Mouse (Mus musculus): Measurements from ENCODE around the gene Ankrd11. TPM values are rescaled to one million over a fixed set of nuclear protein-coding genes. Genes with fewer than 3 reads are reported as not detected.

The Ankrd11 gene
- polyA plus RNA-seq, 1 experiment from 2014 or later, result 55.5 TPM

GRCm38 (mm10) chr8:122988955-122989354 lies 53.1 kb downstream of the Ankrd11 start:
- Histone ChIP-seq H3K4me2 (replicated peaks; ENCODE audit: low read depth, low read length) (no peak overlapping the region), H3K4me1 (ENCODE audit: control insufficient read depth, insufficient read depth, low read length) (peaks cover 26% of the 10 kb centered on the region), H3K27ac (ENCODE audit: low read depth, low read length) (no peak overlapping the region), H3K27me3 (ENCODE audit: control insufficient read depth, insufficient read depth, low read length) (no peaks in the 10 kb centered on the region), H3K9ac (ENCODE audit: low read depth, low read length) (no peak overlapping the region), H3K36me3 (ENCODE audit: control insufficient read depth, insufficient read depth, low read length) (no peaks in the 10 kb centered on the region), H3K9me3 (ENCODE audit: control insufficient read depth, low read length) (no peaks in the 10 kb centered on the region), H3K4me3 (ENCODE audit: low read length) (no peak overlapping the region)
- no peak for ATAC-seq (ENCODE audit: low FRiP score, low TSS enrichment)
- WGBS, result 88% methylated on average over 3 of the region's 3 CpGs

GRCm38 (mm10) chr8:122987255-122987654 lies 54.8 kb downstream of the Ankrd11 start:
- H3K36me3 ChIP-seq (ENCODE audit: control insufficient read depth, insufficient read depth, low read length), result no peaks in the 10 kb centered on the region
- H3K9me3 ChIP-seq (ENCODE audit: control insufficient read depth, low read length), result no peaks in the 10 kb centered on the region
- peaks cover 24% of the 10 kb centered on the region for H3K4me1 ChIP-seq (ENCODE audit: control insufficient read depth, insufficient read depth, low read length)
- no peak for ATAC-seq (ENCODE audit: low FRiP score, low TSS enrichment)
- H3K27ac ChIP-seq (ENCODE audit: low read depth, low read length), result no peak overlapping the region
- no peak overlapping the region for H3K9ac ChIP-seq (ENCODE audit: low read depth, low read length)
- H3K27me3 ChIP-seq (ENCODE audit: control insufficient read depth, insufficient read depth, low read length), result no peaks in the 10 kb centered on the region
- H3K4me3 ChIP-seq (ENCODE audit: low read length), result no peak overlapping the region
- 49% methylated on average over 2 of the region's 2 CpGs for WGBS
- H3K4me2 ChIP-seq (replicated peaks; ENCODE audit: low read depth, low read length), result no peak overlapping the region

GRCm38 (mm10) chr8:122986501-122987184 lies 55.4 kb downstream of the Ankrd11 start:
- no peaks in the 10 kb centered on the region for H3K27me3 ChIP-seq (ENCODE audit: control insufficient read depth, insufficient read depth, low read length)
- no peak overlapping the region for H3K4me2 ChIP-seq (replicated peaks; ENCODE audit: low read depth, low read length)
- ATAC-seq (ENCODE audit: low FRiP score, low TSS enrichment), result no peak
- H3K9ac ChIP-seq (ENCODE audit: low read depth, low read length), result no peak overlapping the region
- no peaks in the 10 kb centered on the region for H3K36me3 ChIP-seq (ENCODE audit: control insufficient read depth, insufficient read depth, low read length)
- H3K4me3 ChIP-seq (ENCODE audit: low read length), result no peak overlapping the region
- H3K27ac ChIP-seq (ENCODE audit: low read depth, low read length), result no peak overlapping the region
- H3K4me1 ChIP-seq (ENCODE audit: control insufficient read depth, insufficient read depth, low read length), result peaks cover 17% of the 10 kb centered on the region
- WGBS, result 69% methylated on average over 8 of the region's 8 CpGs
- H3K9me3 ChIP-seq (ENCODE audit: control insufficient read depth, low read length), result no peaks in the 10 kb centered on the region

- Histone ChIP-seq H3K9me3 (ENCODE audit: control insufficient read depth, low read length) (no peaks in the 10 kb centered on the region), H3K27me3 (ENCODE audit: control insufficient read depth, insufficient read depth, low read length) (no peaks in the 10 kb centered on the region), H3K4me3 (ENCODE audit: low read length) (no peak overlapping the region), H3K9ac (ENCODE audit: low read depth, low read length) (no peak overlapping the region), H3K4me2 (replicated peaks; ENCODE audit: low read depth, low read length) (no peak overlapping the region), H3K27ac (ENCODE audit: low read depth, low read length) (no peak overlapping the region), H3K4me1 (ENCODE audit: control insufficient read depth, insufficient read depth, low read length) (peaks cover 13% of the 10 kb centered on the region; the same call in 1 of the 2 replicates), H3K36me3 (ENCODE audit: control insufficient read depth, insufficient read depth, low read length) (no peaks in the 10 kb centered on the region)
- WGBS, result 86% methylated on average over 3 of the region's 3 CpGs
- no peak for ATAC-seq (ENCODE audit: low FRiP score, low TSS enrichment)
Measured at GRCm38 (mm10) chr8:122984175-122984574, 57.9 kb downstream of the Ankrd11 start.

- H3K4me1 ChIP-seq (ENCODE audit: control insufficient read depth, insufficient read depth, low read length), result peaks cover 13% of the 10 kb centered on the region; the same call in 1 of the 2 replicates
- H3K36me3 ChIP-seq (ENCODE audit: control insufficient read depth, insufficient read depth, low read length), result no peaks in the 10 kb centered on the region
- H3K9me3 ChIP-seq (ENCODE audit: control insufficient read depth, low read length), result no peaks in the 10 kb centered on the region
- H3K9ac ChIP-seq (ENCODE audit: low read depth, low read length), result no peak overlapping the region
- no peaks in the 10 kb centered on the region for H3K27me3 ChIP-seq (ENCODE audit: control insufficient read depth, insufficient read depth, low read length)
- H3K4me2 ChIP-seq (replicated peaks; ENCODE audit: low read depth, low read length), result no peak overlapping the region
- WGBS, result 84% methylated on average over 19 of the region's 19 CpGs
- no peak overlapping the region for H3K4me3 ChIP-seq (ENCODE audit: low read length)
- H3K27ac ChIP-seq (ENCODE audit: low read depth, low read length), result no peak overlapping the region
- no peak for ATAC-seq (ENCODE audit: low FRiP score, low TSS enrichment)
Measured at GRCm38 (mm10) chr8:122983178-122983942, 58.7 kb downstream of the Ankrd11 start.

- Histone ChIP-seq H3K9ac (ENCODE audit: low read depth, low read length) (no peak overlapping the region), H3K4me3 (ENCODE audit: low read length) (no peak overlapping the region), H3K4me1 (ENCODE audit: control insufficient read depth, insufficient read depth, low read length) (peaks cover 5% of the 10 kb centered on the region; the same call in 1 of the 2 replicates), H3K27me3 (ENCODE audit: control insufficient read depth, insufficient read depth, low read length) (no peaks in the 10 kb centered on the region), H3K9me3 (ENCODE audit: control insufficient read depth, low read length) (no peaks in the 10 kb centered on the region), H3K27ac (ENCODE audit: low read depth, low read length) (no peak overlapping the region), H3K36me3 (ENCODE audit: control insufficient read depth, insufficient read depth, low read length) (no peaks in the 10 kb centered on the region), H3K4me2 (replicated peaks; ENCODE audit: low read depth, low read length) (no peak overlapping the region)
- WGBS, result 86% methylated on average over 5 of the region's 5 CpGs
- no peak for ATAC-seq (ENCODE audit: low FRiP score, low TSS enrichment)
Measured at GRCm38 (mm10) chr8:122981646-122982045, 60.4 kb downstream of the Ankrd11 start.

- Histone ChIP-seq H3K4me2 (replicated peaks; ENCODE audit: low read depth, low read length) (no peak overlapping the region), H3K4me3 (ENCODE audit: low read length) (no peak overlapping the region), H3K27me3 (ENCODE audit: control insufficient read depth, insufficient read depth, low read length) (no peaks in the 10 kb centered on the region), H3K27ac (ENCODE audit: low read depth, low read length) (no peak overlapping the region), H3K4me1 (ENCODE audit: control insufficient read depth, insufficient read depth, low read length) (no peaks in the 10 kb centered on the region; the same call in 1 of the 2 replicates), H3K9me3 (ENCODE audit: control insufficient read depth, low read length) (no peaks in the 10 kb centered on the region), H3K36me3 (ENCODE audit: control insufficient read depth, insufficient read depth, low read length) (no peaks in the 10 kb centered on the region), H3K9ac (ENCODE audit: low read depth, low read length) (no peak overlapping the region)
- 73% methylated on average over 10 of the region's 10 CpGs for WGBS
- no peak for ATAC-seq (ENCODE audit: low FRiP score, low TSS enrichment)
Measured at GRCm38 (mm10) chr8:122979865-122980509, 62.1 kb downstream of the Ankrd11 start.

- H3K4me1 ChIP-seq (ENCODE audit: control insufficient read depth, insufficient read depth, low read length), result no peaks in the 10 kb centered on the region; the same call in 1 of the 2 replicates
- no peak overlapping the region for H3K4me3 ChIP-seq (ENCODE audit: low read length)
- 0 out of 2 replicates have a peak, but pooled peaks cover under 1% of the 10 kb centered on the region for H3K36me3 ChIP-seq (ENCODE audit: control insufficient read depth, insufficient read depth, low read length)
- no peaks in the 10 kb centered on the region for H3K9me3 ChIP-seq (ENCODE audit: control insufficient read depth, low read length)
- H3K27ac ChIP-seq (ENCODE audit: low read depth, low read length), result no peak overlapping the region
- 78% methylated on average over 3 of the region's 3 CpGs for WGBS
- H3K27me3 ChIP-seq (ENCODE audit: control insufficient read depth, insufficient read depth, low read length), result no peaks in the 10 kb centered on the region
- no peak overlapping the region for H3K9ac ChIP-seq (ENCODE audit: low read depth, low read length)
- ATAC-seq (ENCODE audit: low FRiP score, low TSS enrichment), result no peak
- H3K4me2 ChIP-seq (replicated peaks; ENCODE audit: low read depth, low read length), result no peak overlapping the region
Measured at GRCm38 (mm10) chr8:122979424-122979823, 62.7 kb downstream of the Ankrd11 start.

- 95% methylated on average over 4 of the region's 4 CpGs for WGBS
- Histone ChIP-seq H3K4me2 (replicated peaks; ENCODE audit: low read depth, low read length) (no peak overlapping the region), H3K4me1 (ENCODE audit: control insufficient read depth, insufficient read depth, low read length) (no peaks in the 10 kb centered on the region), H3K4me3 (ENCODE audit: low read length) (no peak overlapping the region), H3K36me3 (ENCODE audit: control insufficient read depth, insufficient read depth, low read length) (peaks cover 6% of the 10 kb centered on the region; the same call in 1 of the 2 replicates), H3K27ac (ENCODE audit: low read depth, low read length) (no peak overlapping the region), H3K27me3 (ENCODE audit: control insufficient read depth, insufficient read depth, low read length) (no peaks in the 10 kb centered on the region), H3K9ac (ENCODE audit: low read depth, low read length) (no peak overlapping the region), H3K9me3 (ENCODE audit: control insufficient read depth, low read length) (no peaks in the 10 kb centered on the region)
- no peak for ATAC-seq (ENCODE audit: low FRiP score, low TSS enrichment)
Measured at GRCm38 (mm10) chr8:122976046-122976445, 66.0 kb downstream of the Ankrd11 start.
